Mouse (Mus musculus): ENCODE results near the gene Ntrk2. TPM values are rescaled to one million over a fixed set of nuclear protein-coding genes. Genes with fewer than 3 reads are reported as not detected.

Ntrk2 gene
- total and polyA plus RNA-seq, 2 experiments from 2014 or later = 0.92 to 2.9 TPM

DNA sequence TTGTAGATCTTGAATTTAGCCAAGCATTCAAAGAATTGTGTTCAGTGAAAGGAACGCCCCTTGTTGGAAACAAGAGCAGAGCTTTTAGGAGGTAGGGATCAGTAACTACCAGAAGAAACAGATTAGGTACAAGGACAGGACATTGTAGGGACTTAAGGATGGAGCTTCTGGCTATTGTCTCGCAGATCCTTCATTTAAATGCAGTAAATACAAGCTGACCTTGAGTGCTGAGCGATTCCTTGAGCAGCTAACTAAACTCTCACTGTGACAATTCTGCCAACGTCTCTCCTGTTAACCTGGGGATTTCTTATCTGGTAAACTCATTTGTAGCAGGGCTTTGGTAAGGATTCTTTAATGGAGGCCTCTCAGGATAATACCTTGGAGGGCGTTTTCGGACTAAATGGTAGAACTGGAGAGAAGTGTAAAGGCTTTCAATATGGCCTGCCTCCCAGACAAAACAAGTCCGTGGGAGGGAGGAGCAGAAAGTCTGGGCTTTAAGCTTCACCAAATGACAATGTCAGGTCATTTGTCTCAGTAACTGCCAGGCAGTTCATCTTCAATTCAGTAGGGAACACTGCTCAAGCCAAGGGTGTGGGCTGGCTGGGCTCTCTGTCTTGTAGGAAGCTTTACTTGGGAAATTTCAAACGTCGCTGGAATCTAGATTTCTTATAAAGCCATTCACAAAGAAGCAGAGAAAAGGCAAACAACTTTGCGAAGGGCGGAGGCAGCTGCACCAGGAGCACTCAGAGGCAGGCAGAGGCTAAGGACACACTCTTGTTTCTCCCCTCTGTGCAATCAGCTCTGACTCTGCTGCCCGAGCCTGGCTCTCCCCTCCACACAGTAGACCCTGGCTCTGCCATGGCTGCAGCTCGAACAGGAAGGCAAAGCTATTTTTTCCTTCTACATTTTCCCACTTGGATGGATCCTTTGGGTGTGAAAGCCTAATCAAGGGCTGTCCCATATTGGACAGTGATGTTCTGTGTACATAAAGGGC is 98.7 kb downstream of the Ntrk2 start:
- Histone ChIP-seq H3K9ac (replicated peaks; ENCODE audit: low read depth, low read length) (no peak overlapping the region), H3K4me1 (ENCODE audit: control insufficient read depth, insufficient read depth) (no peaks in the 10 kb centered on the region), H3K36me3 (replicated peaks; ENCODE audit: control insufficient read depth, insufficient read depth, low read length) (no peaks in the 10 kb centered on the region), H3K9me3 (replicated peaks; ENCODE audit: control insufficient read depth, low read length) (0 out of 2 replicates have a peak, but pooled peaks cover 2% of the 10 kb centered on the region), H3K27ac (ENCODE audit: low read depth) (no peak overlapping the region), H3K4me2 (ENCODE audit: low read depth, low read length) (no peak overlapping the region), H3K4me3 (ENCODE audit: low read depth, low read length) (no peak overlapping the region), H3K27me3 (ENCODE audit: control insufficient read depth, insufficient read depth, low read length) (no peaks in the 10 kb centered on the region)
- no peak for DNase-seq (ENCODE audit: low spot score)
- no peak for ATAC-seq (ENCODE audit: insufficient read depth, low read depth)
- WGBS = 62% methylated on average over 13 of the region's 13 CpGs
- TF ChIP-seq CTCF (IDR thresholded peaks at IDR 0.05; ENCODE audit: low read depth) (no peak), EP300 (IDR thresholded peaks at IDR 0.05; ENCODE audit: low read depth) (no peak)

DNA sequence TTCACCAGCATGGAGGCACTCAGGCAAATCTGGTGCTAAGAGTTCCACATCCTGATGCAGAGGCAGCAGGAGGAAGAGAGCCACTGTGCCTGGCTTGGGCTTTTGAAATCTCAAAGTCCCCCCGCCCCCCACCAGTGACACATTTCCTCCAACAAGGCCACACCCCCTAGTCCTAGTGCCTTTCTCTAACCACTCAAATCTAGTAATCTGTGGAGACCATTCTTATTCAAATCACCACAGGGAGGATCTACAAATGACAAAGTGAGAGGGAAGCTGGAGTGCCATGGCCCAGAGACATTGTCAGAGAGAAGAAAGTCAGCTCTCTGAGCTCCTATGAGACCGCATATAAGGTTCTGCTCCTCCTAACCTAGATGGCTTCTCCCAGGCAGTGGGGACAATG is 105.6 kb downstream of the Ntrk2 start:
- no peak for TF ChIP-seq CTCF (IDR thresholded peaks at IDR 0.05; ENCODE audit: low read depth)
- Histone ChIP-seq H3K4me2 (ENCODE audit: low read depth, low read length) (no peak overlapping the region), H3K9me3 (replicated peaks; ENCODE audit: control insufficient read depth, low read length) (no peaks in the 10 kb centered on the region), H3K4me1 (ENCODE audit: control insufficient read depth, insufficient read depth) (no peaks in the 10 kb centered on the region), H3K4me3 (ENCODE audit: low read depth, low read length) (no peak overlapping the region), H3K36me3 (replicated peaks; ENCODE audit: control insufficient read depth, insufficient read depth, low read length) (no peaks in the 10 kb centered on the region), H3K27ac (ENCODE audit: low read depth) (no peak overlapping the region), H3K9ac (replicated peaks; ENCODE audit: low read depth, low read length) (no peak overlapping the region), H3K27me3 (ENCODE audit: control insufficient read depth, insufficient read depth, low read length) (no peaks in the 10 kb centered on the region)
- DNase-seq (ENCODE audit: low spot score) (no peak), ATAC-seq (ENCODE audit: insufficient read depth, low read depth) (no peak)
- 88% methylated on average over 2 of the region's 2 CpGs for WGBS

DNA sequence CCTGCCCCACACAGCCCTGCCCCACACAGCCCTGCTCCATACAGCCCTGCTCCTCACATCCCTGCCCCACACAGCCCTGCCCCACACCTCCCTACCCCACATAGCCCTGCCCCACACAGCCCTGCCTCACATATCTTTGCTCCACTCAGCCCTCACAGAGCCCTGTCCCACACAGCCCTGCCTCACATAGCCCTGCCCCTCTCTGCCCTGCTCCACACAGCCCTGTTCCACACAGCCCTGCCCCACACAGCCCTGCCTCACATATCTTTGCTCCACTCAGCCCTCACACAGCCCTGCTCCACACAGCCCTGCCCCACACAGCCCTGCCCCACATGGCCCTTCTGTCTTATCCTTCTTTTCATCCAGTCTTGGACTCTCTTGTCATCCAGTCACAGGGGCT is 106.2 kb downstream of the Ntrk2 start:
- no peak for DNase-seq (ENCODE audit: low spot score)
- Histone ChIP-seq H3K27me3 (ENCODE audit: control insufficient read depth, insufficient read depth, low read length) (no peaks in the 10 kb centered on the region), H3K27ac (ENCODE audit: low read depth) (no peak overlapping the region), H3K4me1 (ENCODE audit: control insufficient read depth, insufficient read depth) (no peaks in the 10 kb centered on the region), H3K9ac (replicated peaks; ENCODE audit: low read depth, low read length) (no peak overlapping the region), H3K4me3 (ENCODE audit: low read depth, low read length) (no peak overlapping the region), H3K9me3 (replicated peaks; ENCODE audit: control insufficient read depth, low read length) (no peaks in the 10 kb centered on the region), H3K36me3 (replicated peaks; ENCODE audit: control insufficient read depth, insufficient read depth, low read length) (no peaks in the 10 kb centered on the region), H3K4me2 (ENCODE audit: low read depth, low read length) (no peak overlapping the region)
- TF ChIP-seq EP300 (IDR thresholded peaks at IDR 0.05; ENCODE audit: low read depth) (no peak), CTCF (IDR thresholded peaks at IDR 0.05; ENCODE audit: low read depth) (no peak)
- ATAC-seq (ENCODE audit: insufficient read depth, low read depth) = no peak; the same call in 1 of the 2 replicates

DNA sequence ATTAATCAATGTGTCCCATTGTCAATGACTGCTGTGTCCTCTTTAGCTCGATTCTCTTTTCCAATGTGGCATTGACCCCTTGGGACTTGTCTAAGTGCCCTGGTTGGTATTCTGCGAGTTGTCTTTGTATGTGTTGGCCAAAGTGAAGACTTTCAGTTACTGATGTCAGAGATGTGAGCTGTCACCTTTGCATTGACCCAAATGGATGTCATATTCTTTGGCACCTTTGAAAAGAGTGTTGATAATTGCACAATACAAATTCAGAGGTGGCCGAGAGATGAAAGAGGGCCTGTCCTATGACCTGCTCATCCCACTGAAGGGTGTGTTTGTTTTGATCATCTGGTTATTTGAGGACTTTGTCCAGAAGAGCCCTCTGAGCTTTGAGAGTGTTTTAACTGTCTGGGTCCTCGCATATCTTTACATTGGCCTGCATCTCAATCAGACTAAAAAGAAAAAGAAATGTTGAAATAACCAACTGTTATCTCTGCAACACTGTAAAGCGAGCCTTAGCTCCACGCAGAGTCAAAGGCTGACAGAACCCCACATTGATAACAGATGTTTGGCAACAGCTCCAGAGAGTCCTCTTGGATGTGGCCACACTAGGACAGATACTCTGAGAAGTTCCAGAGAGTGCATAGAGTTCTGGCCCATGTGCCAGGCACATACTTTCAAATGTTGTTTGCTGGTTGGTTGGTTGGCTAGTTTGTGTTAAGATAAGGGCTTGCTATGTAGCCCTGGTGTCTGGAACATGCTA is 107.9 kb downstream of the Ntrk2 start:
- Histone ChIP-seq H3K4me1 (ENCODE audit: control insufficient read depth, insufficient read depth) (no peaks in the 10 kb centered on the region), H3K9me3 (replicated peaks; ENCODE audit: control insufficient read depth, low read length) (no peaks in the 10 kb centered on the region), H3K27ac (ENCODE audit: low read depth) (no peak overlapping the region), H3K9ac (replicated peaks; ENCODE audit: low read depth, low read length) (no peak overlapping the region), H3K36me3 (replicated peaks; ENCODE audit: control insufficient read depth, insufficient read depth, low read length) (no peaks in the 10 kb centered on the region), H3K27me3 (ENCODE audit: control insufficient read depth, insufficient read depth, low read length) (no peaks in the 10 kb centered on the region), H3K4me2 (ENCODE audit: low read depth, low read length) (no peak overlapping the region), H3K4me3 (ENCODE audit: low read depth, low read length) (no peak overlapping the region)
- DNase-seq (ENCODE audit: low spot score) = no peak
- ATAC-seq (ENCODE audit: insufficient read depth, low read depth) = no peak
- TF ChIP-seq CTCF (IDR thresholded peaks at IDR 0.05; ENCODE audit: low read depth) (no peak), EP300 (IDR thresholded peaks at IDR 0.05; ENCODE audit: low read depth) (no peak)
- 44% methylated on average over 6 of the region's 6 CpGs for WGBS

DNA sequence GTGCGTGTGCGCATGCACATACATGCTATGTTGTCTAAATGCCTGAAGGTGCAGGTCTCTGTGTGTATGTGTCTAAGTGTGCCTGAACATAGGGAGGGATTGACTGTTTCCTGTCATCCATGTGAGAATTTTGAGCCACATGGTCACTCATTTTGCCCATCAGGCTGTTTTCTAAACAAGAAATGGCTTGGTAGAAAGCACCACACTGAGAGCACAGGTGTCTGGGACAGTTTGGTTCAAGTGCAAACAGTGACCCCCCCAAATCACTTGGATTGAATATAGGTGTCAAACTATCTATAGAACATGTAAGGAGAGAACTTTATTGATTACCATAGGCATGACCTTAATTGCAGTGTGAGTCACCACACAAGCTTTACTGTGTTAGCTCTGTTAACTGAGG is 110.0 kb downstream of the Ntrk2 start:
- no peak for DNase-seq (ENCODE audit: low spot score)
- H3K27me3 ChIP-seq (ENCODE audit: control insufficient read depth, insufficient read depth, low read length) = no peaks in the 10 kb centered on the region
- WGBS = 93% methylated on average over 2 of the region's 2 CpGs
- H3K36me3 ChIP-seq (replicated peaks; ENCODE audit: control insufficient read depth, insufficient read depth, low read length) = no peaks in the 10 kb centered on the region
- H3K4me2 ChIP-seq (ENCODE audit: low read depth, low read length) = no peak overlapping the region
- H3K4me3 ChIP-seq (ENCODE audit: low read depth, low read length) = no peak overlapping the region
- no peak for ATAC-seq (ENCODE audit: insufficient read depth, low read depth)
- no peak overlapping the region for H3K27ac ChIP-seq (ENCODE audit: low read depth)
- TF ChIP-seq EP300 (IDR thresholded peaks at IDR 0.05; ENCODE audit: low read depth) = no peak
- no peak for TF ChIP-seq CTCF (IDR thresholded peaks at IDR 0.05; ENCODE audit: low read depth)
- no peak overlapping the region for H3K9ac ChIP-seq (replicated peaks; ENCODE audit: low read depth, low read length)
- H3K4me1 ChIP-seq (ENCODE audit: control insufficient read depth, insufficient read depth) = no peaks in the 10 kb centered on the region
- H3K9me3 ChIP-seq (replicated peaks; ENCODE audit: control insufficient read depth, low read length) = no peaks in the 10 kb centered on the region

Data from heart, postnatal 0 days (tissue).